Mouse (Mus musculus) neural tube, embryonic 13.5 days (tissue): ENCODE measurements at regions not wholly inside any gene's neighbourhood (a gene's known extent, or its start where the extent isn't known, plus 50 kb on each side); places are given as distances from the start of the nearest gene placed in this dataset.
A peak's percentile ranks its signal among the peaks of the same experiment; 100 is the strongest.
"Not testable (repeated sequence)": the region's sequence is repeated elsewhere in the genome, so short reads cannot be mapped to it uniquely, and the experiment has no call there.

Experiments
- ATAC-seq: fragments of 200-750 bp; cut with Nextera tagmentation; 2 replicates; pipeline ENCODE4 v1.8.0; 2017; ENCODE audit warnings: low read depth, mild to moderate bottlenecking, moderate TSS enrichment, moderate library complexity
- H3K27ac ChIP-seq: fragments of 300-500 bp; sonication (generic); replicated peaks from 2 replicates; pipeline ENCODE4 v1.5.1; 2015; ENCODE audit warnings: moderate library complexity, mild to moderate bottlenecking, inconsistent platforms
- H3K27me3 ChIP-seq: fragments of 300-500 bp; sonication (generic); 2 replicates; pipeline ENCODE4 v1.6.1; 2015; ENCODE audit warnings: mild to moderate bottlenecking, inconsistent platforms
- H3K36me3 ChIP-seq: fragments of 300-500 bp; sonication (generic); 2 replicates; pipeline ENCODE4 v1.6.1; 2015; ENCODE audit warnings: mild to moderate bottlenecking, inconsistent platforms
- H3K4me1 ChIP-seq: fragments of 300-500 bp; sonication (generic); replicated peaks from 2 replicates; pipeline ENCODE4 v1.6.1; 2015; ENCODE audit warnings: inconsistent platforms
- H3K4me2 ChIP-seq: fragments of 300-500 bp; sonication (generic); 2 replicates; pipeline ENCODE4 v1.6.1; 2015; ENCODE audit warnings: inconsistent platforms, mild to moderate bottlenecking, moderate library complexity
- H3K4me3 ChIP-seq: fragments of 300-500 bp; sonication (generic); 2 replicates; pipeline ENCODE4 v1.5.1; 2015; ENCODE audit warnings: mild to moderate bottlenecking, inconsistent platforms
- H3K9ac ChIP-seq: fragments of 300-500 bp; sonication (generic); 2 replicates; pipeline ENCODE4 v1.6.1; 2015; ENCODE audit warnings: moderate library complexity, mild to moderate bottlenecking, inconsistent platforms
- H3K9me3 ChIP-seq: fragments of 300-500 bp; sonication (generic); 2 replicates; pipeline ENCODE4 v1.6.1; 2016; ENCODE audit warnings: inconsistent platforms
- WGBS: fragments of 180-500 bp; shearing (Covaris S2); methylation state at CpG from one replicate; pipeline ENCODE4 v1.1.7; 2015; 5-methylcytosine and 5-hydroxymethylcytosine counted together

DNA sequence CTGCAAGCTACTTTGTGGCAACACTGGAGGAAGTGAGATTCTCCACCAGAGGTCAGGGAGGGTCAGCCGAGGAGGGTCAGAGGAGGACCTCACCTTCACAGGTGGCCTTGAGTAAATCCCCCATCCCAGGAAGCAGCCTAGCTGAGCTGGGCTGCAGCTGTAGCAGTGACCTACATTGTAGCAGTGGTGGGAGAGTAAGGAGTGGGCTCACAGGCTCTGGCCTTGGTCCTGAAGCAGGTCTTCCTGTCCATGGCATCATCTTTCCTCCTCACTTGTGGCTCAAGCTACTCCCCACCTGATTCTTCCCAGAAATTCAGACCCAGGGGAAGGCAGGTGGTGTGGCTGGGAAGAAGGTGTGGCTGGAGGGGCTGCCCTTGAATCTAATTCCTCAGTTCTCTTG is 84.3 kb downstream of the 1810013L24Rik start:
- not testable (repeated sequence) for H3K27me3 ChIP-seq, H3K9ac ChIP-seq, H3K36me3 ChIP-seq, H3K4me1 ChIP-seq, ATAC-seq, H3K4me2 ChIP-seq, H3K4me3 ChIP-seq, H3K27ac ChIP-seq, H3K9me3 ChIP-seq
- 24% methylated on average over 1 of the region's 1 CpGs for WGBS

DNA sequence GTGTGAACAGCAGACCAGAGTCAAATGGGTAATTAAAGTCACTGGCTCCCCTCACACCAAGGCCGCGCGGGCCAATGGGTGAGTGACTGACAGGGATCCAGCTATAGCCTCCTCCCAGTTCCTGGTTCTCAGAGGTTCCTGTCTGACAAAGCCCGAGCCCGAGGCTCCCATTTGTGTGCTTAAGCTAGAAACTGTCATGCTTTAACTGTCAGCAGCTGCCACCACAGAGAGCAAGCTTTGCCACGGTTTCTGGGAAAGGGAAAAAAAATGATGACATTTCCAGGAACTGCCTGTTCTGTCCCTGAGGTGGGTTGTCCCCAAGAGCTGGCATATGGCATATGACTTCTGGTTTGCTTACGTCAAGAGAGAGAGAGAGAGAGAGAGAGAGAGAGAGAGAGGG is 86.2 kb downstream of the 1810013L24Rik start:
- no peaks in the 10 kb centered on the region for H3K9me3 ChIP-seq
- no peaks in the 10 kb centered on the region for H3K27me3 ChIP-seq
- H3K4me2 ChIP-seq: no peak overlapping the region
- peaks cover 6% of the 10 kb centered on the region for H3K4me1 ChIP-seq
- no peak overlapping the region for H3K4me3 ChIP-seq
- H3K36me3 ChIP-seq: no peaks in the 10 kb centered on the region
- WGBS: 31% methylated on average over 7 of the region's 7 CpGs
- peak; percentile 47; the same call in 1 of the 2 replicates for ATAC-seq
- peak overlapping the region; percentile 49; the same call in 1 of the 2 replicates for H3K27ac ChIP-seq
- no peak overlapping the region for H3K9ac ChIP-seq

DNA sequence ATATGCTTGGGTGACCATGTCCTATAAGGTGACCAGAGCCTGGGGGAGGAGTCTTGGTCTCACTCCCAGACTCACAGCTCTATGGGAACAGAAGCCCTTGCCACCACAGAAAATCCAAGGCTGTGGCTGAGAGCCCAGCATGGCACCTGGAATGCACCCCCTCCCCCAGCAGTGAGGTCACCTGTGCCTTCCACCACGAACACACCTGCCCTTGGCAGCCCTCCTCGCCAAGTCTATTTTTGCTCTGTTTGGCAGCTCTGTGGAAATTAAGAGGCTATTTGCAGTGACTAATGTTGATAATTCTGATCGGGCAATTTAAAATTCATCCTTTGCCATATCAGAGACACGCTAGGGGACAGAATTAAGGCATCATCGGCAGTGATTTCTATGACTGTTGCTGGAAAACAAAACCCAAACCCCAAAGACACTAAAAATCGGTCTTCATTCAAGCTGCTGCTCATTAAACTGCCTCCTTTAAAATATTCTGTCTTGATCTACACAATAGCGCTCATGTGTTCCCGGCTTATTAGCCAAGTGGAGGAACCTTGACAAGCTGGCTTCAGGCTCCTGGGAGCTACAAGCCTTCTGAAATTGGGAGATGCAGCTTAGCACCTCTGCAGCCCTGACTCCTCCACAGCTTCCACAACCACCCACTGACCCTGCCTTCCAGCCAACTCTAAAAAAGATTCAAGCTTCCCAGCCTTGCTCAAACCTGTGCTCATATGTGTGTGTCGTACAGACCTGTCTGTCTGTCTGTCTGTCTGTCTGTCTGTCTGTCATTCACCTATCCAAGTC is 89.0 kb downstream of the 1810013L24Rik start:
- H3K36me3 ChIP-seq: no peaks in the 10 kb centered on the region
- H3K4me2 ChIP-seq: no peak overlapping the region
- no peak for ATAC-seq
- H3K4me1 ChIP-seq: peaks cover 6% of the 10 kb centered on the region
- H3K9me3 ChIP-seq: no peaks in the 10 kb centered on the region
- 87% methylated on average over 9 of the region's 9 CpGs for WGBS
- H3K27ac ChIP-seq: no peak overlapping the region
- H3K9ac ChIP-seq: no peak overlapping the region
- no peaks in the 10 kb centered on the region for H3K27me3 ChIP-seq
- no peak overlapping the region for H3K4me3 ChIP-seq

- no peak overlapping the region for H3K27ac ChIP-seq
- no peaks in the 10 kb centered on the region for H3K4me1 ChIP-seq
- no peaks in the 10 kb centered on the region for H3K36me3 ChIP-seq
- no peak overlapping the region for H3K4me3 ChIP-seq
- H3K9ac ChIP-seq: no peak overlapping the region
- 83% methylated on average over 4 of the region's 4 CpGs for WGBS
- ATAC-seq: no peak
- H3K9me3 ChIP-seq: 0 out of 2 replicates have a peak, but pooled peaks cover 3% of the 10 kb centered on the region
- H3K4me2 ChIP-seq: no peak overlapping the region
- H3K27me3 ChIP-seq: no peaks in the 10 kb centered on the region
These were observed 94.8 kb downstream of the 1810013L24Rik start for GRCm38 (mm10) chr16:8924732-8925131.

- Histone ChIP-seq H3K27me3 (no peaks in the 10 kb centered on the region), H3K4me1 (no peaks in the 10 kb centered on the region), H3K9ac (no peak overlapping the region), H3K4me2 (no peak overlapping the region), H3K27ac (no peak overlapping the region), H3K36me3 (no peaks in the 10 kb centered on the region), H3K9me3 (0 out of 2 replicates have a peak, but pooled peaks cover 3% of the 10 kb centered on the region), H3K4me3 (no peak overlapping the region)
- ATAC-seq: no peak
These were observed 102.1 kb downstream of the 1810013L24Rik start for GRCm38 (mm10) chr16:8931961-8932360.

GRCm38 (mm10) chr16:8933121-8933520 is 103.2 kb downstream of the 1810013L24Rik start:
- Histone ChIP-seq H3K9ac (no peak overlapping the region), H3K4me1 (no peaks in the 10 kb centered on the region), H3K9me3 (no peaks in the 10 kb centered on the region), H3K36me3 (no peaks in the 10 kb centered on the region), H3K27me3 (no peaks in the 10 kb centered on the region), H3K4me2 (no peak overlapping the region), H3K27ac (no peak overlapping the region), H3K4me3 (no peak overlapping the region)
- ATAC-seq: no peak
- 93% methylated on average over 3 of the region's 3 CpGs for WGBS

DNA sequence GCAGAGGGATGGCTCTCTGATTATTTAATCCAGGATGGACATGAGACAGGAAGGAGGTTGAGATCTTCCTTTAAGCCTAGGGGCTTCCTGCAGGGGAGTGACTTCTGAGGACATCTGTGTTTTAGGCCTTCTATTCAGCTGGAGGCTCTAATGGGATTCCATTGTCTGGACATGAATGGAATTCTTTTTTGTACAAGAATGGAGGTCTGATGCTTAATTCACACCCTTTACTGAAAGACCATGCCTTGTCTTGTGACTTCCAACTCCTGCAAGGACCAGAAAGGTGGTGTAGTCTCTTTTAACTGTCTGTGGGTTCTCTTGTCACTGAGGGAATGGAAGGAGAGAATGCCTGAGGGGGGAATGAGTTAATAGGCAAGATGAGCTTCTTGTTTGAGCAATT is 106.5 kb downstream of the 1810013L24Rik start:
- H3K27ac ChIP-seq: no peak overlapping the region
- H3K27me3 ChIP-seq: no peaks in the 10 kb centered on the region
- H3K9me3 ChIP-seq: no peaks in the 10 kb centered on the region
- H3K9ac ChIP-seq: no peak overlapping the region
- no peak overlapping the region for H3K4me2 ChIP-seq
- H3K36me3 ChIP-seq: no peaks in the 10 kb centered on the region
- H3K4me3 ChIP-seq: no peak overlapping the region
- no peaks in the 10 kb centered on the region; the same call in 1 of the 2 replicates for H3K4me1 ChIP-seq
- no peak for ATAC-seq

DNA sequence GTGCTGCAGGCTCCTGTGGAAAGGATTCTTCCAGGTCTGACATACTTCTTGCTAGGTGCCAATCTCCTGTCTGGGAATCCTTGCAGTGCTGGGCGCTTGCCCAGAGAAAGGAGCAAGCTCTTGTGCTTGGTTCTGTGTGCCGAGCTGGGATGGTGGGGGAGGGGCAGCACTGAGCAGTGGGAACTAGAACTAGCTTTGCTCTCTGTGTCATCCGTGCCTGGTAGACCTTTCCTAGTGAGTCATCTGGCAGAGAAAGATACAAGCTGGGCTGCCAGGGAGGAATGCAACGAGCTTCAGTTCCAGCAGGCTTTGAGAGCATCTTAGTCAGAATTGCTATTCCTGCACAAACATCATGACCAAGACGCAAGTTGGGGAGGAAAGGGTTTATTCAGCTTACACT is 108.6 kb downstream of the 1810013L24Rik start:
- Histone ChIP-seq H3K27ac (no peak overlapping the region), H3K4me1 (no peaks in the 10 kb centered on the region; the same call in 1 of the 2 replicates), H3K4me3 (no peak overlapping the region), H3K4me2 (no peak overlapping the region), H3K27me3 (no peaks in the 10 kb centered on the region), H3K9me3 (no peaks in the 10 kb centered on the region), H3K36me3 (no peaks in the 10 kb centered on the region), H3K9ac (no peak overlapping the region)
- no peak for ATAC-seq
- 55% methylated on average over 5 of the region's 5 CpGs for WGBS

DNA sequence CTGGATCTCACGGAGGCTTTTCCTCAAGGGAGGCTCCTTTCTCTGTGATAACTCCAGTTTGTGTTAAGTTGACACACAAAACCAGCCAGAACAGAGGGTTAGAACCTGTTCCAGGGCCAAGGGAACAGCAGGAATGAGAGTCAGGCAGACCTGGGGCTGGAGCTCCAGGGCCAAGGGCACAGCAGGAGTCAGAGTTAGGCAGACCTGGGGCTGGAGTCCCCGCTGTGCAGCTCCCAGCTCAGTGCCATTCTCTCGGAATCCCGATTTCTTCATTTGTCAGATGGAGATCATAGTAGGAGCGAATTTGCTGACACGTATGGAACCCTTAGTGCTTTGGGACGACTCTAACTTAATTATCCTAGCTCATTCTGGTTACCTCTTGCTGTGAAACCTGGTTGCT is 109.2 kb downstream of the 1810013L24Rik start:
- Histone ChIP-seq H3K4me3 (no peak overlapping the region), H3K4me1 (no peaks in the 10 kb centered on the region; the same call in 1 of the 2 replicates), H3K36me3 (no peaks in the 10 kb centered on the region), H3K9ac (no peak overlapping the region), H3K4me2 (no peak overlapping the region), H3K27ac (no peak overlapping the region), H3K9me3 (no peaks in the 10 kb centered on the region), H3K27me3 (no peaks in the 10 kb centered on the region)
- ATAC-seq: no peak
- 49% methylated on average over 7 of the region's 7 CpGs for WGBS

DNA sequence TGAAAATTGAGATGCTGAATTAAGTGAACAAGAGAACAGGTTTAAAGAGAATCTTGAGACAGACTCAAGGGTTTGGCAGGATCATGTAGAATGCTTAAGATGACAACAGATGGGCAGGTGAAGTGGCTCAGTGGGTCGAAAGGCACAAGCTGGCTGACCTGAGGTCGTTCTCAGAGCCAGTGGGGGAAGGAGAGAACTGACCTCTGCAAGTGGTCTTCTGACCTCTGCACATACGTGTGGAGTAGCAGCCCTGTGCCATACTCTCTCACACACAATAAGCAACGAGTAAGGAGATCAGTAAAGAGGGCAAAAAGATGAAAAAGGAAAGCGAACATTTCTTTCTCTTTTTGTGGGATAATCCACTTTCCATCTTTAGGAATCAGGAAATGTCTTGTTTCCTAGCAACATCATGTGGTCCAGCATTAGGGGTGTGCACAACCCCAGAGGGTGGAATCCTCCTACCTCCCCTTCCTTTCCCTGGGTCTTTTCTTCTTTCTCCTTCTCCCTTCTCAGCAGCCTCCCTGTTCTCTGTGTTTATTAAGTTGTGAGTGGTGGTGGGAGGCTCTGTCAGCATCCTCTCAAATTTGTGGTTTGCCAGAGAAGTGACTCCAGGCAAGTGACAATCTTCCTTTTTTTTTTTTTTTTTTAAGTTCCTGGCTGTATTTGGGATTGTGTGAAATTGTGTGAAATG is 114.7 kb downstream of the 1810013L24Rik start:
- no peak for ATAC-seq
- Histone ChIP-seq H3K9ac (no peak overlapping the region), H3K4me2 (no peak overlapping the region), H3K4me3 (no peak overlapping the region), H3K27ac (no peak overlapping the region; the same call in 1 of the 2 replicates), H3K4me1 (0 out of 2 replicates have a peak, but pooled peaks cover 15% of the 10 kb centered on the region), H3K27me3 (no peaks in the 10 kb centered on the region), H3K9me3 (no peaks in the 10 kb centered on the region), H3K36me3 (no peaks in the 10 kb centered on the region)
- WGBS: 25% methylated on average over 5 of the region's 5 CpGs

GRCm38 (mm10) chr16:8947846-8948245 is 117.9 kb downstream of the 1810013L24Rik start:
- WGBS: 60% methylated on average over 5 of the region's 5 CpGs
- peaks cover 2% of the 10 kb centered on the region; the same call in 1 of the 2 replicates for H3K9me3 ChIP-seq
- H3K4me3 ChIP-seq: no peak overlapping the region
- H3K4me2 ChIP-seq: no peak overlapping the region
- no peaks in the 10 kb centered on the region for H3K36me3 ChIP-seq
- H3K27ac ChIP-seq: no peak overlapping the region
- no peak overlapping the region for H3K9ac ChIP-seq
- H3K4me1 ChIP-seq: 0 out of 2 replicates have a peak, but pooled peaks cover 15% of the 10 kb centered on the region
- ATAC-seq: peak; percentile 36; the same call in 1 of the 2 replicates
- no peaks in the 10 kb centered on the region for H3K27me3 ChIP-seq

- no peaks in the 10 kb centered on the region for H3K36me3 ChIP-seq
- 0 out of 2 replicates have a peak, but pooled peaks cover 4% of the 10 kb centered on the region for H3K4me1 ChIP-seq
- no peak for ATAC-seq
- no peak overlapping the region for H3K27ac ChIP-seq
- no peak overlapping the region for H3K4me3 ChIP-seq
- peaks cover 6% of the 10 kb centered on the region; the same call in 1 of the 2 replicates for H3K9me3 ChIP-seq
- no peak overlapping the region for H3K4me2 ChIP-seq
- H3K9ac ChIP-seq: no peak overlapping the region
- H3K27me3 ChIP-seq: no peaks in the 10 kb centered on the region
- WGBS: 72% methylated on average over 6 of the region's 6 CpGs
These were observed 121.4 kb downstream of the 1810013L24Rik start for GRCm38 (mm10) chr16:8951156-8951899.
